Mouse (Mus musculus): ENCODE measurements around the gene Gstm1. TPM values are rescaled to one million over a fixed set of nuclear protein-coding genes. Genes with fewer than 3 reads are reported as not detected.
"Not testable (repeated sequence)": the region's sequence is repeated elsewhere in the genome, so short reads cannot be mapped to it uniquely, and the experiment has no call there.

Gstm1 gene
- total and polyA plus RNA-seq, 2 experiments from 2014 or later, result 174 to 429 TPM

DNA sequence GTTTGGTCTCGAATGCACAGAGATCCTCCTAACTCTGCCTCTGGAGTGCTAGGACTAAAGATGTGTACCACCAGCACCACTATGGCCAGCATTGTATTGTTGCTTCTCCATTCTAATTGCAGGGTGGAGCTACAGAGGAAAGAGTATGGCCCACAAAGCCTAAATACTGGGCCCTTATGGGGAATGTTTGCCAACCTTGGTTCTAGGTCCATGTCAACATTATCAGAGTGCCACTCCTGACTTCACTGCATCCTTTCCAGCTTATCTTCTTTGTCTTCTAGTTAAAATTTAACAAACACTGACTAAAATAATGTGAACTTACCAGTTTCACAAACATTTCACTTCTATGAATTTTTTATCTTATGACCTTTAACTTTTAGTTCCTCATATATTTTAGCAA, 8.8 kb upstream of the Gstm1 start:
- no peaks in the 10 kb centered on the region for H3K9me3 ChIP-seq (ENCODE audit: low read length)
- no peak overlapping the region for H3K4me3 ChIP-seq (ENCODE audit: low read length)
- no peak overlapping the region for H3K27ac ChIP-seq
- no peak overlapping the region for H3K9ac ChIP-seq (replicated peaks; ENCODE audit: low read length)
- H3K36me3 ChIP-seq (ENCODE audit: insufficient read depth, low read length), result no peaks in the 10 kb centered on the region
- DNase-seq (ENCODE audit: low spot score) (no peak), ATAC-seq (no peak)
- no peak for TF ChIP-seq CTCF (IDR thresholded peaks at IDR 0.05; ENCODE audit: low read depth)
- H3K27me3 ChIP-seq (ENCODE audit: insufficient read depth, low read length), result no peaks in the 10 kb centered on the region
- H3K4me2 ChIP-seq (ENCODE audit: low read depth, low read length), result no peak overlapping the region
- 91% methylated on average over 1 of the region's 1 CpGs for WGBS
- H3K4me1 ChIP-seq (ENCODE audit: insufficient read depth, low read length), result no peaks in the 10 kb centered on the region

DNA sequence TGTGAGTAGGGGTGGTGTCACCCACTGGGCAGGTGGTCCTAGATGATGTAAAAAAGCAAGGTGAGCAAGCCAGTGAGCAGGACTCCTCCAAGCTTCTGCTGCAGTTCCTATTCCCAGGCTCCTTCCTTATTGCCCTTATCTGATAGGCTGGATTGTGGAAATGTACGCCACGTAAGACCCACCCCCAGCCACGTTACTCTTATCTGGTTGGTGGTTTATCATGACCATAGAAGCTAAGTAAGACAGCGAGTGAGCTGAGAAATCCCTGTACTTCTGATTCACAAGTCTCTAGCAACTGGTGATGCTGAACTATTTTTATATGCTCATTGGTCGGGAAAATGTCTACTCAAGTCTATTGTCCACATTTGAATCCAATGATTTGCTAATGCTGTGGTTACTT, 8.3 kb upstream of the Gstm1 start:
- DNase-seq (ENCODE audit: low spot score) (peak; percentile 48), ATAC-seq (0 out of 2 replicates have a peak, but pooled peaks have one; percentile 38)
- WGBS, result 84% methylated on average over 5 of the region's 5 CpGs
- no peak overlapping the region for H3K27ac ChIP-seq
- H3K9ac ChIP-seq (replicated peaks; ENCODE audit: low read length), result no peak overlapping the region
- H3K4me3 ChIP-seq (ENCODE audit: low read length), result no peak overlapping the region
- no peaks in the 10 kb centered on the region for H3K4me1 ChIP-seq (ENCODE audit: insufficient read depth, low read length)
- H3K27me3 ChIP-seq (ENCODE audit: insufficient read depth, low read length), result no peaks in the 10 kb centered on the region
- no peak for TF ChIP-seq CTCF (IDR thresholded peaks at IDR 0.05; ENCODE audit: low read depth)
- H3K9me3 ChIP-seq (ENCODE audit: low read length), result no peaks in the 10 kb centered on the region
- no peaks in the 10 kb centered on the region for H3K36me3 ChIP-seq (ENCODE audit: insufficient read depth, low read length)
- no peak overlapping the region for H3K4me2 ChIP-seq (ENCODE audit: low read depth, low read length)

GRCm38 (mm10) chr3:108025318-108025717, 7.5 kb upstream of the Gstm1 start:
- WGBS, result 72% methylated on average over 4 of the region's 4 CpGs
- Histone ChIP-seq H3K27ac (no peak overlapping the region), H3K4me2 (ENCODE audit: low read depth, low read length) (no peak overlapping the region), H3K27me3 (ENCODE audit: insufficient read depth, low read length) (no peaks in the 10 kb centered on the region), H3K36me3 (ENCODE audit: insufficient read depth, low read length) (no peaks in the 10 kb centered on the region), H3K4me1 (ENCODE audit: insufficient read depth, low read length) (no peaks in the 10 kb centered on the region), H3K4me3 (ENCODE audit: low read length) (no peak overlapping the region), H3K9me3 (ENCODE audit: low read length) (no peaks in the 10 kb centered on the region), H3K9ac (replicated peaks; ENCODE audit: low read length) (no peak overlapping the region)
- ATAC-seq (no peak), DNase-seq (ENCODE audit: low spot score) (no peak)
- no peak for TF ChIP-seq CTCF (IDR thresholded peaks at IDR 0.05; ENCODE audit: low read depth)

DNA sequence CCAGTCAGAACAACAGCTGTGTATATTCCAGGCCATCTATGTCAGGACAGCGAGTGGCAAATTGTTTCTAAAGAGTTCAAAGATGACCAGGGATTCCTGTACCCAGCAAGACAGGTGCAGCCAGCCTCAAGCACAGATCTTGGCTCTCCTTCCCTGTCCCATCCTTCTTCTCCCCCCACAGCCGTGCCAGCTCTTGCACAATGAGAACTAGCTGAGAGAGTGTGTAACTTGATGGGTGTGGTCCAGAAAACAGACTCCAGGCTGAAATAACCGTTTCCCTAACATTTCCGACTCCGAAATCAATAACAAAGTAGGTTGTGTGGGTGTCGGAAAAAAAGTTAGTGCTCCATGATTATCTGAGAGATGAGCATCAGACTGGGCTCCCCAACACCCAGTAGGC, 4.9 kb upstream of the Gstm1 start:
- H3K27me3 ChIP-seq (ENCODE audit: insufficient read depth, low read length), result no peaks in the 10 kb centered on the region
- H3K9ac ChIP-seq (replicated peaks; ENCODE audit: low read length), result no peak overlapping the region
- no peaks in the 10 kb centered on the region for H3K9me3 ChIP-seq (ENCODE audit: low read length)
- no peak for TF ChIP-seq CTCF (IDR thresholded peaks at IDR 0.05; ENCODE audit: low read depth)
- DNase-seq (ENCODE audit: low spot score) (no peak), ATAC-seq (no peak)
- no peak overlapping the region for H3K4me3 ChIP-seq (ENCODE audit: low read length)
- no peak overlapping the region for H3K4me2 ChIP-seq (ENCODE audit: low read depth, low read length)
- no peaks in the 10 kb centered on the region for H3K36me3 ChIP-seq (ENCODE audit: insufficient read depth, low read length)
- H3K4me1 ChIP-seq (ENCODE audit: insufficient read depth, low read length), result peaks cover 5% of the 10 kb centered on the region
- no peak overlapping the region for H3K27ac ChIP-seq
- WGBS, result 77% methylated on average over 6 of the region's 6 CpGs

GRCm38 (mm10) chr3:108020351-108021022, 2.7 kb upstream of the Gstm1 start:
- H3K36me3 ChIP-seq (ENCODE audit: insufficient read depth, low read length); H3K4me1 ChIP-seq (ENCODE audit: insufficient read depth, low read length); H3K27ac ChIP-seq; H3K9me3 ChIP-seq (ENCODE audit: low read length); H3K4me2 ChIP-seq (ENCODE audit: low read depth, low read length); H3K27me3 ChIP-seq (ENCODE audit: insufficient read depth, low read length); H3K4me3 ChIP-seq (ENCODE audit: low read length); DNase-seq (ENCODE audit: low spot score); ATAC-seq; H3K9ac ChIP-seq (replicated peaks; ENCODE audit: low read length): not testable (repeated sequence)
- WGBS, result 91% methylated on average over 11 of the region's 11 CpGs

DNA sequence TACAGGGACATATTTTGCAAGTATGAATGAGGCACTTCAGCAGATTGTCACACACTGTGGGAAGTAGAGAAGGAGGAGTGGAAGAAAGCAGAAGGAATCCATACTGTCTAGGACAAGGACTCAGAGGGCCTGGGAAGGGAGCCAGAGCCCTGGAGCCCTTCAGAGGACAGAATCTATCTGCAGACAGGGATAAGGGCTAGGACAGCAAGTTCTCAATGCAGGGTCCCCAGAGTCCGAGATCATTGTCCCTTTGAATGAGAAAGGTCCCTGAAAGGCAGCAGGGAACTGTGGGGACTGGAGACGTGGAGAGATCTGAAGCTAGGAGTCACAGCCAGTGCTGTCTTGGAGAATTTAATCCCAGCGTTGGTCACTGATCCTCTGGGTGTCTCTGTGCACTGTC, 1.5 kb upstream of the Gstm1 start:
- not testable (repeated sequence) for H3K9me3 ChIP-seq (ENCODE audit: low read length); H3K27me3 ChIP-seq (ENCODE audit: insufficient read depth, low read length); H3K36me3 ChIP-seq (ENCODE audit: insufficient read depth, low read length); H3K4me1 ChIP-seq (ENCODE audit: insufficient read depth, low read length); ATAC-seq; H3K4me2 ChIP-seq (ENCODE audit: low read depth, low read length); H3K9ac ChIP-seq (replicated peaks; ENCODE audit: low read length); DNase-seq (ENCODE audit: low spot score); H3K27ac ChIP-seq; H3K4me3 ChIP-seq (ENCODE audit: low read length)
- WGBS, result 64% methylated on average over 3 of the region's 3 CpGs

DNA sequence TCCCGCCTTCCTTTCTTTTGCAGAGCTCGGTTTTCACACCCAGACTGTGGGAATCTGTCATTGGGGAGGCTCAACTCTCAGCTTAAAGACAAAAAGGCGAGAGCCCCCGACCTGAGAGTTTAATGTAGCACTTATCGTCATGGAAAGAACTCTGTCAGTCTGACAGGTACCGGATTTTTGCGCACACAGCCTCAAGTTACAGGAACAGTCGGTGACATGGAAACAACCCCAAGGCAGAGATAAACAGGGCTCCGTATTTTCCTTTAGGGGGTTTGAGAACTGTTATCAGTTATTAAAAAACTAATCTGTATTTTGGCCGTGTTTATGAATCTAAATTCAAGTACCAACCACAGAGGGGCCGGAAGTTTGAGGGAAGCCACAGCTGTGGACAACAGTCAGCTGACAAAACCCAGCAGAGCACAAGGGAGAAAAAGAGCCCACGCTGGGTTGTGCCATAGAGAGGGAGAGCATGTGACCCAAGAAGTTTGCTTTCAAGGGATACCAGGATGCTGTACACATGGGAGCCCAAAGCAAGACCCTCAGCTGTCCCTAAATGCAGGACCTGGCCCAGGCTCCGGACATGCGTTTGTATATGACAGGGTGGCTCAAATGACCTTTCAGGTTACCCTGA, 532 bp upstream of the Gstm1 start:
- Histone ChIP-seq H3K9me3 (ENCODE audit: low read length) (no peaks in the 10 kb centered on the region), H3K4me3 (ENCODE audit: low read length) (peak overlapping the region; percentile 41), H3K27me3 (ENCODE audit: insufficient read depth, low read length) (no peaks in the 10 kb centered on the region), H3K9ac (replicated peaks; ENCODE audit: low read length) (peak overlapping the region; percentile 35; the same call in 1 of the 2 replicates), H3K4me1 (ENCODE audit: insufficient read depth, low read length) (peaks cover 10% of the 10 kb centered on the region), H3K4me2 (ENCODE audit: low read depth, low read length) (peak overlapping the region; percentile 76), H3K27ac (peak overlapping the region; percentile 91; the same call in 1 of the 2 replicates), H3K36me3 (ENCODE audit: insufficient read depth, low read length) (no peaks in the 10 kb centered on the region)
- TF ChIP-seq CTCF (IDR thresholded peaks at IDR 0.05; ENCODE audit: low read depth), result no peak
- peak; percentile 14 for DNase-seq (ENCODE audit: low spot score)
- 23% methylated on average over 14 of the region's 14 CpGs for WGBS
- no peak for ATAC-seq

- H3K36me3 ChIP-seq (ENCODE audit: insufficient read depth, low read length); H3K27me3 ChIP-seq (ENCODE audit: insufficient read depth, low read length); H3K9me3 ChIP-seq (ENCODE audit: low read length); ATAC-seq; DNase-seq (ENCODE audit: low spot score): not testable (repeated sequence)
- Histone ChIP-seq H3K27ac (peak overlapping the region; percentile 91; the same call in 1 of the 2 replicates), H3K4me3 (ENCODE audit: low read length) (peak overlapping the region; percentile 41; the same call in 1 of the 2 replicates), H3K9ac (replicated peaks; ENCODE audit: low read length) (0 out of 2 replicates have a peak overlapping the region, but pooled peaks have one; percentile 63), H3K4me1 (ENCODE audit: insufficient read depth, low read length) (peaks cover 16% of the 10 kb centered on the region), H3K4me2 (ENCODE audit: low read depth, low read length) (peak overlapping the region; percentile 76)
- WGBS, result 87% methylated on average over 5 of the region's 5 CpGs
Observed at GRCm38 (mm10) chr3:108016468-108016867, 1.3 kb downstream of the Gstm1 start.

Data from hindbrain, postnatal 0 days (tissue).